Mouse (Mus musculus): ENCODE measurements around the gene Pcbd1.

- TF ChIP-seq MAFK (IDR thresholded peaks at IDR 0.05; ENCODE audit: insufficient read depth, low read depth, low read length) (no peak), CHD2 (IDR thresholded peaks at IDR 0.05; ENCODE audit: low read depth, low read length) (no peak)
Observed at GRCm38 (mm10) chr10:61124462-61124861, 35.3 kb downstream of the Pcbd1 start.

All from ES-E14 (cell line).